Mouse (Mus musculus) adrenal gland (tissue): ENCODE measurements around the gene Trim25.
"Not testable (repeated sequence)": the region's sequence is repeated elsewhere in the genome, so short reads cannot be mapped to it uniquely, and the experiment has no call there.

Source experiments
- intact Hi-C: fragments of 180-260 bp; cut with DNase I; formaldehyde crosslinking; loops from one replicate; pipeline ENCODE4 v1.15.1; 2025

The Trim25 gene

DNA sequence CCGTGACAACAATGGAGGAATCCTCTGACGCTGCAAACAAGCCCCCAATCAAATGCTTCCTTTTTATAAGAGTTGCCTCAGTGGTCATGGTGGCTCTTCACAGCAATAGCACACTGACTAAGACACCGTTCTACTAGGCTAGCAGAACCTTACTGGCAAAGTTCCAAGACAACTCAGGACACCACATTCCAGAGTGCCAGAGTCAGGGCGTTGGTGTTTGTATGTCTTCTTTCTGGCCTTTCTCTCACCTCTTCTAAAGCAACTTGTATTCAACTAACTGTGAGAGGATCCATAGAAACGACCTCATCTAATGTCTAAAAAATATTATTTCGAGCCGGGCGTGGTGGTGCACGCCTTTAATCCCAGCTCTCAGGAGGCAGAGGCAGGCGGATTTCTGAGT, 24.3 kb downstream of the Trim25 start:
- intact Hi-C loops = no loop called here

DNA sequence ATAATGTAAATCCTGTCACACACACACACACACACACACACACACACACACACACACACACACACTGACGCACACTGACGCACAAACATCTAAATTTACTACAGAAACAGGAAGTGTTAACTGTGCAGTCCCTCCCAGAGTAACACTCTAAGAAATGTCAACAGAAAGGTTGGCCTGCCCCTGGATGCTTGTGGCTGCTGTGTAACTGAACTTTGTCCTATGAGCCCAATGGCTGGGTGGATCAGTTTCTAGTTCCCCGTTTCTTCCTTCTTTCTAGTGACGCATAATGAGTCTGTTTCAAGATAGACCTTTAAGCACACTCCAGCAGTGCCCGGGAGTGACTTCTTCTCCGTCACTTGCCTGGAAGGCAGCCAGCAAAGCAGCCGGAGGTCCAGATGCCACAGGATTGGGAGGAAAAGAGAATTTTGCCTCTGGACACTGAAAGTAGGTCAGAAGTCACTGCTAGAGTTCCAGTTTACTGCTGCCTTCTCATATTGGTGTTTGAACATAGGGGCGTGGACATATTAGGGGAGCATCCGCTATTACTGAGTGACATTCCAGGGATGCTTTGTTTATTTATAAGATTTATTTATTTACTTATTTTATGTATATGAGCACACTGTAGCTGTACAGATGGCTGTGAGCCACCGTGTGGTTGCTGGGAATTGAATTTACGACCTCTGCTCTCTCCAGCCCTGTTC, 25.2 kb downstream of the Trim25 start:
- intact Hi-C loops = no loop called here

DNA sequence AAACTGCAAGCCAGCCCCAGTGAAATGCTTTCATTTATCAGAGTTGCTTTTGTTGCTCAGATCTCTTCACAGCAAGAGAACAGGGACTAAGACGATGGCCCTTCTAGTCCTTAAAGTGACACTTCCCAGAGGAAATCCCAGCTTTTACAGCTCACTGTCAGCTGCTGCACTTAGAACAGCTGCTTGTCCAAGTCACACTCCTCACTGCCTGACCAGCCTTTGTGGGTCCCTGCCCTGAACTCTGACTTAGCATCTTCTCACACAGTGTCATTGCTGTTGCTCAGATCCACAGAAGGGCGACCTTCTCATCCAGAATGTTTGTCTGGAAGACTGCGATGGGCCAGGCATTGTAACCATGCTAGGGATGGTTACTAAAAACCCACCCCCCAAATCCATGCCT, 26.4 kb downstream of the Trim25 start:
- intact Hi-C loops = no loop called here

DNA sequence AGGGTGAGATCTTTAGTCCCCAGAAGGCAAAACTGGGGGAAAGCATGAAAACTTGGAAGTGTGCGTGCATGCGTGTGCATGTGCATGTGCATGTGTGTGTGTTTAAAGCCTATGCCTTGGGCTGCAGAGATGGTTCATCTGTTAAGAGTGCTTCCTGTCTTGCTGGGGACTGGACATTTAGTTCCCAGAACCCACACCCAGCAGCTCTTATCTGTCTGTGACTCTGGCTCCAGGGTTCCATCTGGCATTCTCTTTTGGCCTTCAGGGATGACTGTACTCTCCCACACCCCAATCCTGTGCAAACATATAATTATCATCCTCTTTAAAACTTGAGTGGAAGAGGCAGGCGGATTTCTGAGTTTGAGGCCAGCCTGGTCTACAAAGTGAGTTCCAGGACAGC, 26.9 kb downstream of the Trim25 start:
- intact Hi-C loops = no loop called here

DNA sequence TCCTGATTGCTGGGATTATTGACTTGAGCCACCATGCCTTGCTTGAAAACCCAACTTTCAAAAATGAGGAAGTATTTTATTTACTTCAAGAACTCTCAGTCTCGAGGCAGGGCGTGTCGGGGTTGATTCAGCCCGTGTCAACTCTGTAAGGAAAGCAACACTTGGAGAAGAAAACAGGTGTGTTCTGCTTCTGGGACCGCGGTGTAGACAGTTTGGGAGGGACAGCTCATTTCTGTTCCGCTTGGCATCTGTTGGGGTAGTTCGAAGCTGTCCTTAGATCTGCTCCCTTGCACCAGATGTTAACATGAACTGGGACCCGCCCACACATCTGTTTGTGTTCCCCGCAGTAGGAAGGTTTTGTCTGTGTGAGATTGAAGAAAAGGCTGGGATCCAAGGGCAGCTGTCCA, 28.8 kb downstream of the Trim25 start:
- intact Hi-C loops = no loop called here

DNA sequence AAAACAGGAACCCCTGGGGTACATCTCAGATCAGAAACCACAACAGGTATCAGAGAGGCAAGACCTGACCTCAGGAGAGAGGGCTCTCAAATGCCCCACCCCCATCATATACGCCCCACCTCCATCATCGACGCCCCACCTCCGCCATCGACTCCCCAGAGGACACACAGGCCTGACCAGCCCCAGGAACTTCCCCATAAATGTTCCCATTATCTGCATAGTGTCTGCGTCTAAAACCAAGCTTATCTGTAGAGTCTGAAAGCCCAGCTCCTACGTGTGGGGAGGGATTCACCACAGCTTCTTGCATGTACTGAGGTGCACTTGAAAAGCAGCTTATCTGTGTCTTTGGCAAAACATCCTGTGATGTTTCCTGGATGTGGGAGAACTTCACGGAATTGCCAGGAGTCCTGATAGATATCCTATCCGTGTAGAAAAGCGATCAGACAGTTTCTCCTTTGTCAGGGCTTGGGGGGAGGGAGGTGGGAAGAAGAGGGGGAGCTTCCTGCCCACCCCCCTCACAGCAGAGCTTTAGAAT, 29.8 kb downstream of the Trim25 start:
- intact Hi-C loops = no loop called here

DNA sequence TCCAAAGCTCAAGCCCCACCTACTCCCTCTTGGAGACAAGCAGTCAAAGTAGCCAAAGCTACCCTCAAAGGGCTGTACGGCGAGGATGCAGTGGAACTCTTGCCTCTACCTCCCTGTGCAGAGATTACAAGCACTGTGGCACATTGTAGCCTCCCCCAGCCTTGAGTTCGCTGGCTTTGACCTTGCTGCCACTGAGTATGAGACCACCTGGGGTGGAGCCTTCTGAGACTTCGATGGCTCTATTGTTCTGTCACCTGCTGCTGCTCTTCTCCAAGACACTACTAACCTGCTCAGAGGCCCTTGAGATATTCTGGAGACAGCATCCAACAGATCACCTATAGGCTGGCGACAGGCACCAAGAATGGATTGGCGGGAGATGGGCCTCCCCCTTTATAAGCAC, 31.4 kb downstream of the Trim25 start:
- intact Hi-C loops = no loop called here

DNA sequence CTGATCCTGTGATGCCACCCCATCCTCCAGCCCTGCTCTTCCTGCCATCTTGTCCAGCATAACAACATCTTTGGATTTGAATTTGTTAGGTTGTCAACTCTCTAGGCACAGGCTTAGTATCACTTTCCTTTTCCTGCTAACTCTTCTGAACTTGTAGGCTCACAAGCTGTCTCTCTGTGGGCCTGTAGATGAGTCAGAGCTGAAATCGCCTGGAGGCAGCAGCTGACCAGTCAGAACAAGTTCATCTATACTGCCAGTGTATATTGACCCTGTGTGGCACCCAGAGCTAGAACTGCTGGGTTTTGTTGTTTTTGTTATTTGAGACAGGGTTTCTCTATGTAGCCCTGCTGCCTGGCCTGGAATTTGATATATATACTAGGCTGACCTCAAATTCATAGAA, 32.0 kb downstream of the Trim25 start:
- intact Hi-C loops = no loop called here

DNA sequence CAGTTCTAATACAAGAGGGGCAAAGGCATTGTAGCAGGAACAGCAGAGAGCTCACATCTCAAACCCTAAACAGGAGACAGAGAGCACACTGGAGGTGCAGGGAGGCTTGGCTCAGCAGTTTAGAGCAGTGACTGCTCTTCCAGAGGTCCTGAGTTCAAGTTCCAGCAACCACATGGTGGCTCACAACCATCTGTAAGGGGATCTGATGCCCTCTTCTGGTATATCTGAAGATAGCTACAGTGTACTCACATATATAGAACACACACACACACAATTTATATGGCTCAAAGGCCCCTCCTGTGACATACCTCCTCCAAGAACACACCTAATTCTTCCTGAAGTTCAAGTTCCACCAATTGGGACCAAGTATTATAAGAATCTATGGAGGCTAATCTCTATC, 35.4 kb downstream of the Trim25 start:
- intact Hi-C loops = no loop called here

DNA sequence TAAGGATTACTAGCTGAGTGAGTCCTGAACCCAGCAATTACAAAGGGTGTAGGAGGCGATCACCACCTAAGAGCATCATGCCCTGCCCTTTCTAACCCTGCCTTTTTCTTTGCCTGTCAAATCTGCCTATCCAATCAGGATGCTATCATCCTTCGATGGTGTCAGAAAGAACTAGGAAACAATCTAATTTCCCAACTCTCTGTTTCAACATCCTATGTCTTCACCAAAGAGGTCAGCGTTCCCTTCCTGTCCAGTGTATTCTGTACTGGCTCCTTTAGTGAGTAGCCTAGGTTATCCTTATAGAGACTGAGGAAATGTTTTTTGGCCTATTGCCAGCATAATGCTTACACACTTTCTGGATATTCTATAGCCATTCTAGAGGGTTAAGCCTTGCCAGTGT, 36.4 kb downstream of the Trim25 start:
- intact Hi-C loops = no loop called here

DNA sequence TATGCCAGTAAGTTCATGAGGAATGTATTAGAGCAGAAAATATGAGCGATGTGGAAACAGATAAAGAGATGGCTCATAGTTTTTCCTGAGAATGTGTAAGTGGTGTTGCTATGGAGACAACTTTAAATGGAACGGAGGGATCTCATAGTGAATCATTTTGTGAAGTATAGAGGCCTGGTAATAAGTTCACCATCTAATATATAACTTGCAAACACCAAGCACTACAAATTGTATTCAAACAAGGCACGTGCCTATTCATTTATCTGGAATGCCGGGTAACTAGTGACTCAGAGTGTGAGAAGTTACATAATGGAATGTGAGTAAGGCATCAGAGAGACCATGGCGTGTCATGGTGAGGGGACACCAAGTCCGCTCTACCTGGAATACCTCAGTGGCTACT, 39.3 kb downstream of the Trim25 start:
- intact Hi-C loops = loop anchor here (2.0 kb wide), 1 partner anchor 46 kb away; no protein-coding TSS in a partner anchor

DNA sequence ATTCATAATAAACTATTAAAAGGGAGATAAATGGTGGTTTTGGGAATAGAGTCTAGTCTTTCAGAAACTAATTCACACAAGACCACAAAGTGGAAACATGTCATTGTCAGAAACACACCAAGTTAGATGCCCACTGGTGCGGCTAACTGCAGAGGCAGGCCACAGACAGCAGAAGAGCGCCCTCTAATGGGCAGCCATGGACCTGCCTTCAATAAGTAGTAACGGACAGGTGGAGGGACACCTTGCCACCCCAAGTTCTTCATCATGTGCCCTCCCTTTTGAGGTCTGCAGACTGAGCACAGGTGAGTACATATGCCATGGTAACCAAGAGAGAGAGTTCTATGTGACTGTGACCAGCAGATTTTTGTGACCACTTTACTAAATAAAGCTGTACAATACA, 40.1 kb downstream of the Trim25 start:
- intact Hi-C loops = loop anchor here (2.0 kb wide), 1 partner anchor 47 kb away; no protein-coding TSS in a partner anchor

DNA sequence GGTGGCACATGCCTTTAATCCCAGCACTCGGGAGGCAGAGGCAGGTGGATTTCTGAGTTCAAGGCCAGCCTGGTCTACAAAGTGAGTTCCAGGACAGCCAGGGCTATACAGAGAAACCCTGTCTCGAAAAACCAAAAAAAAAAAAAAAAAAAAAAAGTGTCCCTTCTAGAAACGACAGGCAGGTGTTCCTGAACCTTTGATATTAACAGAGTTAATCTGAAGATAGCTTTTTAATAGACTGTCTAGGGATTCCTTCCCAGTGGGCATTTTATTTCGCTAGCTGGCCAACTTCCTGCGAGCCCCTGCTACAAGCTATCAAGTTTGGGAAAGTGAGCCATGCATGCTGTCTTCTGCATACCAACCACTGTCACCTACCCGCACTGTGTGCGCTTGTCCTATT, 41.9 kb downstream of the Trim25 start:
- intact Hi-C loops = not testable (repeated sequence)

DNA sequence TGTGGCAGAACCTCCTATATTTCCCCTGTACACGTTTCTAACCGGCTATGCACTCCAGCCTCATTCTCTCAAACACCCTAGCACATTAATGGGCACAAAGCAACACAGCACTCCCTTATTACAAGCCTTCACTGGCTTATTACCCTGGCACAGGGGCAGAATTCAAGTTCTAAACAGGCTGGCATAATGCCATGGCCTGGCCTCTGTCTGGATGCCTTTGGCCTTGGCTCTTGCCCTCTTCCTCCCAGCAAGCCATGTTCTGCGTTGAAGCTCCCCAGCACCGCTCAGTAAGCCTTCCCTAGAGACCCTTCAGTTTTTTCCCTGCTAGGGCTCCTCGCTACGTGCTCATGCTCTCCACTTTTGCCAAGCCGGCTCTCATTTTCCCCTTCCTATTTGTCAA, 43.9 kb downstream of the Trim25 start:
- intact Hi-C loops = no loop called here

DNA sequence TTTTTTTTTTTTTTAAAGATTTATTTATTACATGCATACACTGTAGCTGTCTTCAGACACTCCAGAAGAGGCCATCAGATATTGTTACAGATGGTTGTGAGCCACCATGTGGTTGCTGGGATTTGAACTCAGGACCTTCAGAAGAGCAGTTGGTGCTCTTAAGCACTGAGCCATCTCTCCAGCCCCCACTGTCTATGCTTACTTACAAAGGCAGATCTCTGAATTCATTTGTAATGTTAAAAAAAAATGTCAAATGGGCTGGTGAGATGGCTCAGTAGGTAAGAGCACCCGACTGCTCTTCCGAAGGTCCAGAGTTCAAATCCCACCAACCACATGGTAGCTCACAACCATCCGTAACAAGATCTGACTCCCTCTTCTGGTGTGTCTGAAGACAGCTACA, 46.3 kb downstream of the Trim25 start:
- intact Hi-C loops = not testable (repeated sequence)

DNA sequence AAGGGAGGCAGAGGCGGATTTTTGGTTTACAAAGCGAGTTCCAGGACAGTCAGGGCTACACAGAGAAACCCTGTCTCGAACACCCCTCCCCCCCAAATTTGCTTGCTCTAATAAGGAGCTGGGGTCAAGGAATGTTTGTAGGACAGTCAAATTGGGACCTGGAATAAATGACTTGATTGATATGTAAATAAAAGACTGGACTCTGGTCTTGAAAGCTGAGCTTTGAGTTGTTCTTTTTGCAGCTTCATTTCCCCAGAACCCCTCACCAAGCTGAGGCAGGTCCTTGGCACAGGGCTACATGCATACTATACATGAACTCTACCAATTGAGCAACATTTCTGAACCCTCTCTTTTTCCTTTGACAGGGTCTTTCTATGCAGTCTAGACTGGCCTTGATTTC, 46.8 kb downstream of the Trim25 start:
- intact Hi-C loops = no loop called here

DNA sequence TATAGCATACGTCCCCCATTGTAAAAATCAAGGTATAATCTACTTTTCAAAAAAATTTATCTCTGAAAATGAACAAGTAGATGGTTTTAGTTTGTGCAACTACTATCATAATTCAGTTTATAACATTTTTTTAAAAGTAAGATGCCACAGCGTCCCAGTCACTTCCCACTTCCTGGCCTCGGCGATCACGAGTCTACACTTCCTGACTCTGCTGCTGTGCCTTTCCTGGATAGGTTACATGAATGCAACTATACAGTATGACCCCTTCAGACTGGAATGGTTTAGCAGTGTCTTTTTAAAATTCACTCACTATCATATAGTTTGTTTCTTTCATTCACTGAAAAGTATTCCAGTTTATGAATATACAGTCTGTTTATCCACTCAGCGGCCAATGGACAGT, 52.6 kb downstream of the Trim25 start:
- intact Hi-C loops = no loop called here

DNA sequence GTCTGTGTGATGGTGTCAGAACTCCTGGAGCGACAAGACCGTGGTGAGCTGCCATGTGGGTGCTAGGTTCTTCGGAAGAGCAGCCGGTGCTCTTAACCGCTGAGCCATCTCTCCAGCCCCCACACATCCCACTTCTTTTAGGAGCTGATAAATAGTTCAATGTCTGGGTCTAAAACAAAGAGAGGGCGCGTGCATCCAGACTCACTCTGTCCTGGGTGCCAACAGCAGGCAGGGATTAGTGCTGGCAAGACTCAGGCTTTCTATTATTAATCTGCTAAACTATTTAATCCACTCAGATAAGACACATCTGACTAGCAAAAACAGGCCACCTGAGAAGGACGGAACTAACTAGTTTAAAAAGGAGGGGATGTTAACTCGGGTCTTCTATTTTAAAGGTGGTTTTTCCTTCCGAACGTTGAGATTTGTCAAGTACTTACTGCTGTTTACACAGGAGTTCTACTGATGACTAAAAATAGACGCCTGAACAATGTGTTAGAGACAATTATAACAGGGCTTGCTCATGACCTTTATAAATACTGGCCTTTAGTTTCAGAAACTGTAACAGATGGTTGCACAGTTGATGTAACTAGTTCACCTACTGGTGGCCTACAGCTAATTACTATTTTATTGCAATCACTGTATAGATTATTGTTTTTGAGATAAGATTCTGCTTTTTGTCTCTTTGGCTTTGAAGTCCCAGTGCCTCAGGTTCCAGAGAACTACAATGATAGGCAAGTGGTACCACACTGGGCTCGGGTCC, 56.9 kb downstream of the Trim25 start:
- intact Hi-C loops = no loop called here

DNA sequence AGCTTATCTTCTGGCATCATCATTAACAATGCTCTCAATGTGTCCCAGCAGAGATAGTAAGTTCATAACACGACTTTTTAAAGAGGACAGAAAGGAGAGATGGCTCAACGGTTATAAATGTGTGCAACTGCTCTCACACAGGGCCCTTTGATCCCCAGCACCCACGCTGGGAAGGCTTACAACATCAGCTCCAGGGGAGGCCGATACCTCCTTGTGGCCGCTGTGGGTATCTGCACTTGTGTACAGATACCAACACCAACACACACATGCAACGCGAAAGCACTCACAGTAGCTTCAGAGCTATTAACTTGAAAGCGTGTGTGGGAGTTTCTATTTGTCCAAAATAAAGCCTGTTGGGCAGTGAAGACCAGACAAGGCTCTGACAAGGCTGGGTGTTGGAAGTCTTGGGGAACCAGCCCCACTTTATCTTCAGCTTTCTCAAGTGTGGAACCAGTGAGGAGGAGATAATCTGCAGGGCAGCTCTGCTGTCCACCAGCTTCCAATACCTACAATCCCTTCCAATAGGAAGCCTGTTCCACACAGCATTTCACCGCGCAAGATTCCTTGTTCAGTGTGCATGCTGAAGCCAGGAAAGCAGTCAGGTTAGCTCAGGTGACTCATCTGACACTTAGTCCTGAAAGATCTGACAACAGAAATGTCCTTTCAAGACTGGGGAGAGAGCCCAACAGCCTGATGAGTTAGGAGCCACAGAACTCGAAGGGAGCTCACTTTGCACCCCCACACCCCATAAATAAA, 59.5 kb downstream of the Trim25 start:
- intact Hi-C loops = no loop called here

DNA sequence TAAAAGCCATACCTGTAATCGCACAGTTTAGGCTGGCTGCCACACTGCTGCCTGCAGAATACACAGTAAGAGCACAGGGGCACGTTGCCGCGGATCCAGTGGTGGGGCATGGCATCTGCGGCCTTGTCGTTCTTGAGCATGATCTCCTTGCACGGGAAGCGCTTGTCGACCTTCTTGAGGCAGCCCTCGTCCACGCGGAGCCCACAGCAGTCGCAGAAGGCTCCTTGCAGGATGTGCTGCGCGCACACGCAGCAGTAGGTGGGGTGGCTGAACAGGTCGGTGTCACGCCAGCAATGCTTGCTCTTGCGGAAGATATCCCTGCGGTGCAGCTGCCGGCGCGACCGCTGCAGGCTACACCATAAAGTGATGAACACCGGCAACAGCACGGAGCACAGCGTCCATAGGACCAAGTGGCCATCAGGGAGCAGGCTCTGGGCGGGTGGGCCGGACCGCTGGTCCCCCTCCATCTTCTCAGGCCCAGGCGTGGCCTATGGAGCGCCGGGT, 60.8 kb downstream of the Trim25 start:
- intact Hi-C loops = no loop called here

DNA sequence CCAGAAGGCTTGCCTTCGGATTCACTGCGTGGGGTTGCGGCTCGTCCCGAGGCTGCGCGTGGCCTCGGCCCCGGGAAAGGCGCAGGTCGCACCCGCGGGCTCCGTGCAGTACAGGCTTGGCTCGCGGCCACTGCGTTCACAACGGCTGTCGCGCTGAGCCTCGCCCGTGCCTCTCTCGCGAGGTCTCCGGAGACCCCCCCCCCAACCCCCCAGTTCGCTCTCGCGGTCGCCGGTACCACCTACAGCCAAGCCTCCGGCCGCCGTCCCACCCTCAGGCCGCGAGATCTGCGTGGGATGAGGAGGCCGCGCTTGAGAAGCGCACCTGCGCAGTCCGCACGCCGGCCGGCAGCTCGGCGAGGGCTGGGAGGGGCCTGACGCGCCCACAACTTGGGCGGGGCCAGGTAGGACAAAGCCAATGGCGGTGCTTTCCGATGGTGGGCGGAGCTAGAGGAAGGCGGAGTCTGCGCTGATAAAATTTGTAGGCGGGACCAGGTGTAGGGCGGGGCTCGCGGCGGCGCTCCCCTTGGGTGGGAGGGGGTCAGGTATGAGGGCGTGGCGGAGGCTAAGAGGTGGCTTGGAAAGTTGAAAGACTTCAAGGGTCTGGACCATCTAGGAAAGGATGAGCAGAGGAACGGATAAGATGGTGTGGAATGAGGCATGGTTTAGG, 61.4 kb downstream of the Trim25 start:
- intact Hi-C loops = no loop called here
